Mouse (Mus musculus) T-helper 2 cell (primary cell): ENCODE results near the gene Wdr72.

Experiments used
- in situ Hi-C: fragments of 300-600 bp; cut with MboI, MseI; formaldehyde crosslinking; loops from one replicate; pipeline ENCODE4 v1.15.1; 2025; ENCODE audit warnings: high pct_unique_total_duplicates

Gene Wdr72

DNA sequence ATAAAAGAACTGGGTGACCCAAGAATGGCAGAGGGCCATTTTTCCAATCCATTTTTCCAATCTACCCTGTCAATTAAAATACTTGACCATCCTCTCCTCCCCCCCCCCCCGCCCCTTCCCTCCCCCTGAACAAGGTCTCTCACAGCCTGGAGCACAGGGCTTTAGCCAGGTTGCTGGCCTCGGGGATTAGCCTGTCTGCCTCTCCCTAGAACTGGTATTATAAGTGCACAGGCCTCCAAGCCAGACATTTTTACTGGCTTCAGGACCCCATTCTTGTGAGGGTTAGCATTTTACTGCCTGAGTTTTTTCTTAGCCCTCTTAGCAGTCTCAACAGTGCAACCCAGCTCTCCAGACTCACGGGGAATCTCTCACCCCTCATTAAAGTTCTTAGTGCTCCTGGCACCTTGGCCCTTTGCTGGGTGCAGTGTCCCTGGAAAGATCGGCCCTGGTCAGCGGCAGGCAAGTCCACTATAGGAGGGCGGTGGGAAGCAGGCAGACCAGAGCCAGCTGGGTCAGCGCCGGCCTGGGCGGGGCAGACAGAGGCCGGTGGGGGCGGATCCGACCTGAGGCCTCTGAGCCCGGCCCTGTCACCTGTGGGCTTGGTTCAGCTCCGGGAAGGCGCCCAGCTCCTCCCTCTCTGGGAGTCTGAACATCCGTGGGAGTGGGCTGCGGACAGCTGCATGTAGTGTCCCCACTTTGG, at the start of gene Wdr72:
Gene Wdr72 (plus strand): TSS at position 596 of the 700 bp plus-strand sequence.
- in situ Hi-C loops: no loop called here

DNA sequence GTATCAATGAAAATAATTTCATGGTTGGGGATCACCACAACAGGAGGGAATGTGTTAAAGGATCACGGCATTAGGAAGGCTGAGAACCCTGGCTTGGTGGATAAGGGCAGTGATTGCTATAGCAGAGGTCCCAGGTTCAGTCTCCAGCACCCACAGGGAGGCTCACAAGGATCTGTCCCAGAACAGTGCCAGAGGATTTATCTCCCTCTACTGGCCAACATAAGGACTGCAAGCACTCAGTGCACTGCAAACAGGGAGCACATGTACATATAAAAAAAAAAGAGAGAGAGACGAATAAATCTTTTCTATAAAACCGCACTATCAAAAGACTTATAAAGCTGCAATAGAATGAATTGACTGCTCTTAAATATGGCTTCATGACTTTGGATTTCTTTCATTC, 43.9 kb upstream of the Wdr72 start:
- in situ Hi-C loops: no loop called here

- in situ Hi-C loops: no loop called here
These were observed 43.4 kb upstream of the Wdr72 start for GRCm38 (mm10) chr9:74066766-74067165.

GRCm38 (mm10) chr9:74075958-74076357, 34.2 kb upstream of the Wdr72 start:
- in situ Hi-C loops: no loop called here

DNA sequence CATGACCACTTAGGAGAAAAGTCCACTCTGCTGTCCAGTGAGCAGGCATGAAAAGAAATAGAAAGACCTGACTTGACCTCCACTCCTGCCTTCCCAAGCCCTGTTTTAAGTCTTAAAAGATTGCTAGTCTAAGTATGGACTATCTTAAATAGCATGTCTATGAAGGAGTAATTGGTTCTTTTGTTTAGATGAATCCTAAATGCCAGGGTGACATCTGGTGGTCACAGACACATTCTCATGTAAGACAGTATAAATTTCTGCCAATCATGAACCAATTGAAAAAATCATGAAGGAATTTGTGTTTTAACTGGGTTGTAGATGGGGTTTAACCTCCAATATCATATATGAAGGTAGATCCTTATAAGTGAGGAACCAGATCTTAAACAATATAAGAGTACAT, 31.7 kb upstream of the Wdr72 start:
- in situ Hi-C loops: no loop called here

DNA sequence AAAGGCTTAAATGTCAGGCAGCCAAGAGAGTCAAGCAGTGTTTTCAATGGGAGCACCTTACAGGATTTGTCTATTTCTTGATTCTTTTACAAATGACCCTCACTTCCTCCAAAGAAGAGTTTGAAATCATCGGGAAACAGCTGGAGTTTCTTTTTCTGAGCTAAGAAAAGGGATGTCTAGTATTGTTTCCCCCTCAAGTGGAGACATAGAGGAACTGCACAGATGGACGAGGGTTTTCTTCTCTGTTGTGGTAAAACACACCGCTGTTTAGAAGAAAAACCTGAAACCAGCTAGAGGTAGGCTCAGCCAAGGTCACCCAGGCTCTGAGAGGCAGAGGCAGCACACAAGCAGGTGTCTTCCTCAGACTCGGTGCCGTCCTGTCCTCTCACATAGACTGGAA, 29.9 kb upstream of the Wdr72 start:
- in situ Hi-C loops: no loop called here

GRCm38 (mm10) chr9:74101591-74101990, 8.6 kb upstream of the Wdr72 start:
- in situ Hi-C loops: no loop called here

DNA sequence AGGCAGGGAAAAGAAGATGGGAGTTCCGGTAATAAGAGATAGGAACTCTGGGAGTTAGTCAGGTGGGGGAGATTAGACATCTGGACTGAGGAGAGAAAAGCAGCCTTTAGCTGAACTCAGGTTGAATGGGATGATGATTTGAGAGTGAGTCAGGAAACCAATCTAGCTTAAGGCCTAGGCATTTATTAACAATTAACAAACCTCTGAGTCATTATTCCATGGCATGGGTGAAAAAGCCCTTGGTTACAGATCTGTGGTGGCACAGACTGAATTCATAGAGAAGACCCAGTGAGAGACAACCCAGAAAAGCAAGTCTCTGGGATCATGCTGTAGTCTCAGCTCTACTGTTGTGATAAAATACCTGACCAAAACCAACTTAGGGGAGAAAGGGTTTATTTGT, 7.5 kb upstream of the Wdr72 start:
- in situ Hi-C loops: no loop called here

DNA sequence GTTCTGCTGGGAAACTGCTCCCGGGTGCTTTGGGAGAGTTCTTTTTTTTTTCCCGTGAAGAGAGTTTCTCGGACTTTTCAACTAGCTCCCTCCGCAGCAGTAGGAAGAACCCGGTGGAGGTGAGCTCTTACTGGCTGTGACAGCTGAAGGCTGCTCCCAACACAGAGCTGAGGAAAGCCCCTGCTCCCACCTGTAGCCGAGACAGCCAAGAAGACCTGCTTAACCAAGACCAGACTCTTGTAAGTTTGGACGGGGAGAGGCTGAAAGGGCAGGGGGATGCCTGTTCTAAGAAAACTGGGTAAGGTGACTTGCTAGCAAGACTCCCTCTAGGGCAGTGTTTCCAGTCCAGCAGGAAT, 283 bp downstream of the Wdr72 start:
- in situ Hi-C loops: no loop called here

- in situ Hi-C loops: no loop called here
These were observed 2.4 kb downstream of the Wdr72 start for GRCm38 (mm10) chr9:74112526-74112925.

DNA sequence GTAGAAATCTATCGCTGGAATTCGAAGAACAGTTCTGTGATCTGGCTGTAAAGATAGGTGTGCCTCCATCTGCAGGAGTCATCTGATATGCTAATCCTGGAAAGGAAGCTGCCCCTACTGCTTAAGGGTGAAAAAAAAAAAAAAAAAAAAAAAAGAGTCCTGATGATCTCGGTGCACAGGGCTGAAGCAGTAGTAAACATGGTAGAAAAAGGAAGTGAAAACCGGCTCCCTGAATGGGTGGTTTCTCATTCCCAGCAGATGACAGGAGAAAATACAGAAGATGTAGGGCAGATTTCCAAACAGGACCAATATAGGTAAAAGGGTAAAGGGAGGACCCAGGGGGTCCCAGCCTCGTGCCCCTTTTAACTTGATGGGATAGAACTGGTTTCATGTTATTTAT, 16.1 kb downstream of the Wdr72 start:
- in situ Hi-C loops: loop anchor here (10.0 kb wide), 1 partner anchor 549 kb away; no protein-coding TSS in a partner anchor

GRCm38 (mm10) chr9:74134010-74134409, 23.9 kb downstream of the Wdr72 start:
- in situ Hi-C loops: no loop called here

GRCm38 (mm10) chr9:74141864-74142263, 31.7 kb downstream of the Wdr72 start:
- in situ Hi-C loops: loop anchor here (10.0 kb wide), 1 partner anchor 723 kb away; the partner anchor contains the start of gene Onecut1

DNA sequence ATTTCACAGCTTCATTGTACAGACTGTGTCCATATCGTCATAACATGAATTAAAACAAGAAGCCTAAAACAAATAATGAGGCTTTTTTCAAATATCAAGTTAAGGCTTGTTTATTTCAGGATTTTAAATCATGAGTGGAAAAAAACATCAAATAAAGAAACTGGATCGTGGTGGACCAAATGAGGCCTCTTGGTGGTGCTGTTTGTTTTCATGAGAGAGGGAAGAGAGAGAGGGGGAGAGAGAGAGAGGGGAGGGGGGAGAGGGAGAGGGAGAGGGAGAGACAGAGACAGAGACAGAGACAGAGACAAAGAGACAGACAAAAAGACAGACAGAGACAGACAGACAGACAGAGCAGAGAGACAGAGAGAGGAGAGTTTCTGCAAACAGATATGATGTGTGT, 32.5 kb downstream of the Wdr72 start:
- in situ Hi-C loops: loop anchor here (10.0 kb wide), 1 partner anchor 722 kb away; the partner anchor contains the start of gene Onecut1

DNA sequence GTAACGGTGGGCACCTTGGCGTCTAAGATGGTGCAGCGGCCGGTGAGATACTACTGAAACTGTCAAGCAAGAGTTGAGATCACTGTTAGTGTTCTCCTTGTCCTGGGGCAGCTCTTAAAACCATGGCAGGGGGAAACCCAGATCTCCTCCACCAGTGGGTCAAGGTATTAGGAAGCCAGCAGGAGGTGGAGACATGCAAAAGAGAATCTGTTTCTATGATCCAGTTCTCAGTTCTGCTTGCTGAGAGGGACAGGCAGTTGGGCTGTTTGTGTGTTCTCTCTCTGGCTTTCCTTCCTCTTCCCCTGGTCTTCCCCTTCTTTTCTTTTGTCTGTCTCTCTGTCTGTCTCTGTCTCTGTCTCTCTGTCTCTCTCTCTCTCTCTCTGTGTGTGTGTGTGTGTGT, 35.0 kb downstream of the Wdr72 start:
- in situ Hi-C loops: loop anchor here (10.0 kb wide), 1 partner anchor 720 kb away; the partner anchor contains the start of gene Onecut1

GRCm38 (mm10) chr9:74148306-74148705, 38.1 kb downstream of the Wdr72 start:
- in situ Hi-C loops: loop anchor here (10.0 kb wide), 1 partner anchor 716 kb away; the partner anchor contains the start of gene Onecut1

- in situ Hi-C loops: no loop called here
These were observed 50.3 kb downstream of the Wdr72 start for GRCm38 (mm10) chr9:74160361-74160933.

- in situ Hi-C loops: no loop called here
These were observed 55.5 kb downstream of the Wdr72 start for GRCm38 (mm10) chr9:74165697-74166096.

- in situ Hi-C loops: no loop called here
These were observed 59.7 kb downstream of the Wdr72 start for GRCm38 (mm10) chr9:74169904-74170303.

- in situ Hi-C loops: no loop called here
These were observed 76.7 kb downstream of the Wdr72 start for GRCm38 (mm10) chr9:74186748-74187400.

GRCm38 (mm10) chr9:74187401-74188029, 77.4 kb downstream of the Wdr72 start:
- in situ Hi-C loops: no loop called here

- in situ Hi-C loops: no loop called here
These were observed 84.7 kb downstream of the Wdr72 start for GRCm38 (mm10) chr9:74194898-74195297.
